Mouse (Mus musculus) heart, embryonic 11.5 days (tissue): ENCODE measurements around the gene 1700025C18Rik. TPM values are rescaled to one million over a fixed set of nuclear protein-coding genes. Genes with fewer than 3 reads are reported as not detected.
A peak's percentile ranks its signal among the peaks of the same experiment; 100 is the strongest.

Experiments
- ATAC-seq: fragments of 200-750 bp; cut with Nextera tagmentation; replicated peaks from 2 replicates; pipeline ENCODE4 v1.8.0; 2017; ENCODE audit warnings: moderate library complexity; ENCODE audit not compliant: insufficient number of reproducible peaks, low FRiP score, low TSS enrichment
- H3K27ac ChIP-seq: fragments of 300-500 bp; sonication (generic); 2 replicates; pipeline ENCODE4 v1.5.1; 2014; ENCODE audit warnings: mild to moderate bottlenecking, low read depth, low read length
- H3K27me3 ChIP-seq: fragments of 300-500 bp; sonication (generic); 2 replicates; pipeline ENCODE4 v1.6.1; 2014; ENCODE audit warnings: mild to moderate bottlenecking, low read length, mixed read lengths; ENCODE audit not compliant: control insufficient read depth, insufficient read depth
- H3K36me3 ChIP-seq: fragments of 300-500 bp; sonication (generic); 2 replicates; pipeline ENCODE4 v1.6.1; 2014; ENCODE audit warnings: mild to moderate bottlenecking, low read length, moderate library complexity, mixed read lengths; ENCODE audit not compliant: control insufficient read depth, insufficient read depth
- H3K4me1 ChIP-seq: fragments of 300-500 bp; sonication (generic); 2 replicates; pipeline ENCODE4 v1.6.1; 2014; ENCODE audit warnings: low read length; ENCODE audit not compliant: control insufficient read depth, insufficient read depth
- H3K4me2 ChIP-seq: fragments of 300-500 bp; sonication (generic); 2 replicates; pipeline ENCODE4 v1.6.1; 2014; ENCODE audit warnings: mild to moderate bottlenecking, moderate library complexity
- H3K4me3 ChIP-seq: fragments of 300-500 bp; sonication (generic); 2 replicates; pipeline ENCODE4 v1.5.1; 2014; ENCODE audit warnings: low read depth, low read length
- H3K9ac ChIP-seq: fragments of 300-500 bp; sonication (generic); 2 replicates; pipeline ENCODE4 v1.6.1; 2014; ENCODE audit warnings: mild to moderate bottlenecking, low read depth, low read length, moderate library complexity
- H3K9me3 ChIP-seq: fragments of 300-500 bp; sonication (generic); replicated peaks from 2 replicates; pipeline ENCODE4 v1.6.1; 2016; ENCODE audit warnings: low read length; ENCODE audit not compliant: control insufficient read depth
- WGBS: fragments of 180-500 bp; shearing (Covaris S2); extraction: QIAGEN DNeasy Blood & Tissue Kit; methylation state at CpG from one replicate; pipeline ENCODE4 v1.1.7; 2014; ENCODE audit not compliant: insufficient replicate concordance; 5-methylcytosine and 5-hydroxymethylcytosine counted together
- polyA plus RNA-seq: library from polyadenylated mRNA; unstranded; fragments of >200 nt; fragmentation: Nextera tagmentation; extraction: Ambion mirVana; gene quantifications from 2 replicates; pipeline ENCODE4 v1.2.1, GENCODE M21; 2014

Gene 1700025C18Rik
- polyA plus RNA-seq, 1 experiment from 2014 or later, result not detected

- H3K27me3 ChIP-seq, result no peaks in the 10 kb centered on the region
These were observed 53.1 kb downstream of the 1700025C18Rik start for GRCm38 (mm10) chr2:165037415-165037814.

GRCm38 (mm10) chr2:165035058-165035431 lies 55.5 kb downstream of the 1700025C18Rik start:
- Histone ChIP-seq H3K9ac (no peak overlapping the region), H3K36me3 (no peaks in the 10 kb centered on the region), H3K27ac (no peak overlapping the region), H3K4me1 (peaks cover 11% of the 10 kb centered on the region), H3K9me3 (no peaks in the 10 kb centered on the region), H3K27me3 (no peaks in the 10 kb centered on the region), H3K4me3 (peak overlapping the region; percentile 98; the same call in 1 of the 2 replicates), H3K4me2 (peak overlapping the region; percentile 90)
- no peak for ATAC-seq
- WGBS, result 47% methylated on average over 5 of the region's 5 CpGs

More at GRCm38 (mm10) chr2:165037415-165037814, 53.1 kb downstream of the 1700025C18Rik start:
- peaks cover 11% of the 10 kb centered on the region for H3K4me1 ChIP-seq
- ATAC-seq, result no peak
- H3K9ac ChIP-seq, result no peak overlapping the region
- WGBS, result 65% methylated on average over 4 of the region's 4 CpGs
- H3K4me2 ChIP-seq, result no peak overlapping the region
- no peaks in the 10 kb centered on the region for H3K36me3 ChIP-seq
- no peak overlapping the region for H3K27ac ChIP-seq
- no peak overlapping the region for H3K4me3 ChIP-seq
- H3K9me3 ChIP-seq, result no peaks in the 10 kb centered on the region

GRCm38 (mm10) chr2:165034131-165035057 lies 56.2 kb downstream of the 1700025C18Rik start, which contains the start of gene Ncoa5:
Gene Ncoa5 (minus strand): TSS chr2:165034867.
- WGBS, result under 1% methylated on average over 108 of the region's 111 CpGs
- Histone ChIP-seq H3K4me3 (peak within 1 kb of the TSS; percentile 98), H3K27me3 (no peaks in the 10 kb centered on the region), H3K9ac (peak within 1 kb of the TSS; percentile 98), H3K4me2 (peak within 1 kb of the TSS; percentile 90), H3K4me1 (peaks cover 11% of the 10 kb centered on the region), H3K9me3 (no peaks in the 10 kb centered on the region), H3K36me3 (no peaks in the 10 kb centered on the region), H3K27ac (peak within 1 kb of the TSS; percentile 78)
- peak; percentile 95 for ATAC-seq

- Histone ChIP-seq H3K4me2 (peak overlapping the region; percentile 90), H3K4me3 (peak overlapping the region; percentile 98), H3K4me1 (peaks cover 11% of the 10 kb centered on the region), H3K27ac (no peak overlapping the region), H3K9me3 (no peaks in the 10 kb centered on the region), H3K9ac (peak overlapping the region; percentile 47; the same call in 1 of the 2 replicates), H3K27me3 (no peaks in the 10 kb centered on the region), H3K36me3 (no peaks in the 10 kb centered on the region)
- ATAC-seq, result no peak
- WGBS, result 56% methylated on average over 6 of the region's 6 CpGs
These were observed 57.2 kb downstream of the 1700025C18Rik start for GRCm38 (mm10) chr2:165033306-165033705.

- Histone ChIP-seq H3K36me3 (no peaks in the 10 kb centered on the region), H3K27ac (no peak overlapping the region), H3K4me3 (no peak overlapping the region), H3K4me1 (peaks cover 11% of the 10 kb centered on the region), H3K4me2 (no peak overlapping the region), H3K27me3 (no peaks in the 10 kb centered on the region), H3K9me3 (no peaks in the 10 kb centered on the region), H3K9ac (no peak overlapping the region)
- no peak for ATAC-seq
- WGBS, result 64% methylated on average over 3 of the region's 3 CpGs
These were observed 58.0 kb downstream of the 1700025C18Rik start for GRCm38 (mm10) chr2:165032533-165032932.

Other genes with a start within 250 kb of the 1700025C18Rik start
- 10.4 and 10.8 TPM in 2 replicates for gene Pltp, start 233.0 kb downstream of the 1700025C18Rik start, polyA plus RNA-seq
- gene Pcif1, start 211.4 kb downstream of the 1700025C18Rik start, polyA plus RNA-seq, result 50.1 and 54.8 TPM in 2 replicates
- 8.8 and 8.9 TPM in 2 replicates for gene Zfp335, start 179.0 kb downstream of the 1700025C18Rik start, polyA plus RNA-seq
- gene Mmp9, start 150.0 kb downstream of the 1700025C18Rik start, polyA plus RNA-seq, result 0.16 and 0.46 TPM in 2 replicates
- 1.0 and 1.6 TPM in 2 replicates for gene Slc12a5, start 129.9 kb downstream of the 1700025C18Rik start, polyA plus RNA-seq
- gene Ncoa5, start 55.9 kb downstream of the 1700025C18Rik start, polyA plus RNA-seq, result 36.0 and 39.8 TPM in 2 replicates
- gene Cd40, start 35.1 kb downstream of the 1700025C18Rik start, polyA plus RNA-seq, result 9.6 and 9.7 TPM in 2 replicates
- gene Cdh22, start 144.1 kb upstream of the 1700025C18Rik start, polyA plus RNA-seq, result 0.06 and 0.16 TPM in 2 replicates
- gene Slc35c2, start 197.1 kb upstream of the 1700025C18Rik start, polyA plus RNA-seq, result 32.4 and 38.9 TPM in 2 replicates
- gene Elmo2, start 235.7 kb upstream of the 1700025C18Rik start, polyA plus RNA-seq, result 50.6 and 59.5 TPM in 2 replicates